Mouse (Mus musculus) frontal cortex, adult 2 months (tissue): ENCODE results near the gene Usp50. TPM values are rescaled to one million over a fixed set of nuclear protein-coding genes. Genes with fewer than 3 reads are reported as not detected.

ENCODE experiments used
- DNase-seq, 2 experiments: peaks; one replicate each; pipeline ENCODE4 v3.0.0; 2022; ENCODE audit warnings: low spot score in 1 of 2; ENCODE audit errors: extremely low spot score in 1 of 2
- polyA plus RNA-seq: library from polyadenylated mRNA; depleted of rRNA; stranded (reverse); fragments of >200 nt; gene quantifications from 2 replicates; pipeline ENCODE4 v1.2.3, GENCODE M21; 2012; rRNA removed

Usp50 gene
- polyA plus RNA-seq, result 1.5 and 1.6 TPM in 2 replicates

DNA sequence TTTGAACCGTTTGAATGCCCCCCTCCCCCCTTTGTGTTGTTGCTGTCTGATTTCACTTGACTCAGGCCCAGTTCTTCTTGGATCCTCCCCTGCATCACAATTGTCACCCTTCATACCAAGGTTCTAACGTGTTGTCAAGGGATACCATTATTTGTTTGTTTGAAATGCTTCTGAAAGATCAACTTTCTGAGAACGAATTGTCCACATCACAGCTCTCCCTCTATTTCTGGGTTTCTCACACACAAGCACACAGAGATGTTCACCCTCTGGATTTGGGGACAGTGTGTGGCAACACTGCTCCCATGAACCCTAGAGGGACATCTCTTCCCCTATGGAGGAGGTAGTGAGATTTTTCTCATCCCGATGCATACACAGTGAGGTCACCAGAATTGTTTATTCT is at the start of gene Usp50:
Gene Usp50 (minus strand): TSS at position 101 of the 400 bp plus-strand sequence.
- no peak for DNase-seq

- DNase-seq, result no peak
Measured at GRCm38 (mm10) chr2:126817414-126817813, 34.1 kb upstream of the Usp50 start.

DNA sequence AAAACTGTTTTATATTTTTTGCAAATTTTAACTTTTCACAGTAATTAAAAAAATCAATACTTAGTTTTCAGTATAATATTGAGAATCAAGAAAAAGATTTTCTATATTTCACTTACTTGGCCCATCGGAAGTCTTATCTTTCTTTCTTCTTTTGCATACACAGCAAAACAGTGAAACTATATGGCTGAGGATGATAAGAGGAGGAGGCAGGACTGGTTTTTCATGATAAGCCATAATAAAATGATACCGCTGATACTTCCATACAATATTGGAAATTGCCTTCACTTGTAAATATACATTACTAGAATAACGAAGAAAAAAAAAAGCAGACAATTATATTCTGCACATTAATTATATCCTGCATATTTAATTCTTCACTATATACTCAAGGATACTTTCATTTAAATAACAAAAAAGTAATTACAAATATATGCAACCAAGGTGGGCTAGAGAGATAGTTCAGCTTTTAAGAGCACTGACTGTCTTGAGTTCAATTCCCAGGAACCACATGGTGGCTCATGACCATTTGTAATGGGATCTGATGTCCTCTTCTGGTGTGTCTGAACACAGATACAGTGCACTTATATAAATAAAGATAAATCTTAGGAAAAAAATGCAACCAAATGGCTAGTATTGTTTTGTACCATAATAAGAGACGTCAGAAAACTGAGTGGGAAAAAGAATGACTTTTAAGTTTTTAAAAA is 33.5 kb upstream of the Usp50 start:
- no peak for DNase-seq

DNA sequence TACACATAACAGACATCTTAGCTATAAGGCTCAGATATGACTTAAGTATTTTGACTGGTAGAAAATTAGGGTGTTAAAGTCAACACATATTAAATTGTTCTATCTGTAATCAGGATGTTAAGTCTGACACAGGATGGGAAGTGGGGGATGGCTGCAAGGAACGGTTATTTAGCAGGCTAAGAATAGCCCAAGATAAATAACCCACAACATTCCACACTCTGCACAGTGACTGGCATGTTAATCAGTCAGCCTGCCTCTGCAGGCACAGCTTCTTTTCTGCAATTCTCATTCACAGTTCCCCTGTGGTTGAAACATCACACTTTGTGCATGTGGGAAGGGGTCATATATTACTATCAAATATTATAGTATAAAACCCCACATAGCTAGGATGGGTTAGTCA is 32.6 kb upstream of the Usp50 start:
- no peak for DNase-seq

- no peak for DNase-seq
Measured at GRCm38 (mm10) chr2:126801980-126802379, 18.7 kb upstream of the Usp50 start.

DNA sequence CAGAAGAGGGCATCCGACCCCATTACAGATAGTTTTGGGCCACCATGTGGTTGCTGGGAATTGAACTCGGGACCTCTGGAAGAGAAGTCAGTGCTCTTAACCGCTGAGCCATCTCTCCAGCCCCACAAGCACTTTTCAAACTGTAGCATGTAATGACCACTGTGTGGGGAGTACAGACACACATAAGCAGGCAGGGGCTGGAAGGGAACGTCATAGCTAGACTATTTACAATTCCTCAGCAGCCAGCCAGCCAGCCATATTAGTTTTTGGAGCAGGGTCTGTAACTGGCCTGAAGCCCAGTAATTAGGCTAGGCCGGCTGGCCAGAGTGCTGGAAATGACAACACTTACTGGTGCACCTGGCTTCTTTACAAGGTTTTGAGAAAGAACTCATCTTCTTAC is 15.2 kb upstream of the Usp50 start:
- DNase-seq, result no peak

GRCm38 (mm10) chr2:126795708-126796107 is 12.4 kb upstream of the Usp50 start:
- no peak for DNase-seq

DNA sequence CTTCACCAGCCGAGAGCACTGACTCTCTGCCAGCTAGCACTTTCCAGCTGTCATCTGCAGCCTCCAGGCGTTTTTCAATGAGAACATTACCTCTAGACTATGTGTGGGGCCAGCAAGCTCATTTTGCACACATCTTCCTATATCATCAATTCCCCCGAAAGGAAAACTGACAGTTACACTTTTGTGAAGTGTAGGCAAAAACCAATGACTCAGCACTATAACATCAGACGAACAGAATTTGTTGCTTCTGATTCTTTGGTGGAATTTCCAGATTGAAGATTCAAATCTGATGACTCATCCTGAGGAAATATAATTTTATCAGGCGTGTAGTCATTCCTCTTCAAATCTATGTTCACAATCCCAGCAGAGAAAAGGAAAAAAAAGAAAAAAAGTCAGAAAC is 9.3 kb upstream of the Usp50 start:
- DNase-seq, result peak in 1 of 2 experiments; percentile 34

GRCm38 (mm10) chr2:126787721-126788342 is 4.6 kb upstream of the Usp50 start:
- DNase-seq, result peak; percentile 54 to 57

- peak in 1 of 2 experiments; percentile 79 for DNase-seq
Measured at GRCm38 (mm10) chr2:126782433-126782832, 837 bp downstream of the Usp50 start.

- no peak for DNase-seq
Measured at GRCm38 (mm10) chr2:126781478-126781877, 1.8 kb downstream of the Usp50 start.

- no peak for DNase-seq
Measured at GRCm38 (mm10) chr2:126780286-126780685, 3.0 kb downstream of the Usp50 start.

DNA sequence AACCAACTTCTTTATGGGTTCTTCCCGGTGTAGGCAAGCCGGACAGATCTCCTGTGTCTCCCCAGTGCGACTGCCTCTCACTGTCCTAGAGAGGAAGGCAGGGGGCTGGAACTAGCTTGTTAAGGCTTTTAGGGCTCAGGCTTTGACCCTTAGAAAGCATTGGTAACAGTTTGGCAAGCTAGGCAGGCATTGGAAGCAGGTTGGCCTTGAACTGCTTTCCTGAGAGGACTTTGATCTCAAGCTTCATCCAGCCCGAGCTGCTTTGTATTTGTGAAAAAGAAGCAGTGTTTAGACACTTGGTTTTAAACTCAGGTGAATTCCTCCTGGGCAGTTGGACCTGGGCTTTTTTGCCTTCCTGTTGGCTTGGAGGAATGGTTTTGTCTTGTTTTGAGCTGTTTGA is 4.5 kb downstream of the Usp50 start:
- DNase-seq, result no peak

- DNase-seq, result no peak
Measured at GRCm38 (mm10) chr2:126776416-126776815, 6.9 kb downstream of the Usp50 start.

- DNase-seq, result no peak
Measured at GRCm38 (mm10) chr2:126775951-126776350, 7.3 kb downstream of the Usp50 start.

DNA sequence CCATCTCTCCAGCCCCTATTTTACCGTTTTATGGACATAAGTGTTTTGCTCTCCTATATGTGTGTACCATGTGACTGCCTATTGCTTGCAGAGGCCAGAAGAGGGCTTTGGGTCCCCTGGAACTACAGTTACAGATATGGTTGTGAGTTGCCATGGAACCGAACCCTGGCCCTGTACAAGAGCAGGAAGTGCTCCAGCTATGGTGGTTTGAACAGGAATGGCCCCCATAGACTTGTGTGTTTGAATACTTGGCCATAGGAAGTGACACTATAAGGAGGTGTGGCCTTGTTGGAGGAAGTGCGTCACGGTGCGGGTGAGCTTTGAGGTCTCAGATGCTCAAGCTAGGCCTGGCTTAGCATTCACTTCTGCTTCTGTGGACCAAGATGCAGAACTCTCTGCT is 11.1 kb downstream of the Usp50 start:
- DNase-seq, result no peak

- peak in 1 of 2 experiments; percentile 40 for DNase-seq
Measured at GRCm38 (mm10) chr2:126769431-126770181, 13.7 kb downstream of the Usp50 start.

DNA sequence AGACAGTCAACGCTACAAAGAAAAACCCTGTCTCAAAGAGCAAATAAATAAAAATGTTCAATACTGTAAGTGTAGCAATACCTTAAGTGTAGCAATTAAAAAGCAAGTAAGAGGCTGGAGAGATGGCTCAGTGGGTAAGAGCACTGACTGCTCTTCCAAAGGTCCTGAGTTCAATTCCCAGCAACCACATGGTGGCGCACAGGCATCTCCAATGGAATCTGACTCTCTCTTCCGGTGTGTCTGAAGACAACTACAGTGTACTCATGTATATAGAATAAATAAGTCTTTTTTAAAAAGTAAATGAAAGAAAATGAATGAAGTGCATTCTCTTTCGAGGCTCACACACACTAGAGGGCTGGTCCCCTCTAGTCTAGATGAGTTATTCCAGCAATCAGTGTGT is 15.1 kb downstream of the Usp50 start:
- DNase-seq, result no peak

GRCm38 (mm10) chr2:126767599-126767998 is 15.7 kb downstream of the Usp50 start:
- no peak for DNase-seq

GRCm38 (mm10) chr2:126765867-126766582 is 17.2 kb downstream of the Usp50 start:
- DNase-seq, result peak in 1 of 2 experiments; percentile 40

DNA sequence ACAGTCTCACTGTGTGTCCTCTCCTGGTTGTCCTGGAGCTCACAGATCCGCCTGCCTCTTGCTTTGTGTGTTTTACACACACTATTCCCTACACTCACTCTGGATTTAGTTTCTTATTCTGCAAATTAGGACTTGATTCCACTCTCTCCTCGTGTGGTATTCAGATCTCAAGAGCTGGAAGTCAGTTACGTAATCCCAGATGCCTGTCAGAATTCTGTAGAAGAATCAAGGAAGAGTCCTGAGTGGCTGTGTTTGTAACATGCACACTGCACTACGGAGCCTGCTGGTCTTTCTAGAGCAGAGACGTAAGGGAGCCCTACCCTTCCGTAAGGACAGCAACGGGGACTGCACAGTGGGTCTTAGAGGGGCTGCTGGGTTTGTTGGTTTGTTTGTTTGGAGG is 23.9 kb downstream of the Usp50 start:
- no peak for DNase-seq
